In the genomic region with DNA sequence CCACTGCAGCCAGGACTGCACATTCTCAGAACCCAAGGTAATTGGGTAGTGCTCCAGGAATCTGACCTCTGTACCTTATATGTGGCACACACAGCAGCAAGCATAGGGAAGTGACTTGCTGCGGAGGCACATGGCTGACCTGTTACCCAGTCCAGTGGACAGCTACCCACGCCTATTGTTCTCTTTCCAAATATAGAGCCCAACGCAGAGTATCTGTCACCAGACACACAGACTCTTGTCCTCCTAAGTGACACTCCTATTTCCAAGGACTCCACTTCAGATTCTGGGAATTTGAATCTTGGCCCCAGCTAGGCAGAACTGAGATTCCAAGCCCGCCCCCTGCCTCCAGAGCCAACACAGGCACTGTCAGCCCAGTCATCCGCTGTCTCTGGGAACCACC, we compare ENCODE assay signal across 19 mouse cellular contexts. TPM values are rescaled to one million over a fixed set of nuclear protein-coding genes. Genes with fewer than 3 reads are reported as not detected.
DNase-seq lines count a peak whose midpoint lies in the region; ATAC-seq and TF ChIP-seq lines count a peak whose summit lies in the region.
"Had no signal": no experiment of that assay in that cellular context is flagged by ENCODE, and none has a peak within 500 bp of the region (broad histone marks: within the 10 kb centered on the region; RNA-seq: fewer than 3 reads in every experiment).

No protein-coding gene starts in this region.

- whole genome bisulfite sequencing in kidney, adult 2 months: 65% methylated on average over 5 of the region's 5 CpGs
- 37% methylated on average over 5 of the region's 5 CpGs for WGBS in heart, embryonic 11.5 days (ENCODE audit: insufficient replicate concordance)
- 70% methylated on average over 5 of the region's 5 CpGs for WGBS in intestine, embryonic 16.5 days

- H3K36me3 ChIP-seq in kidney, adult 2 months (ENCODE audit: control insufficient read depth, insufficient read depth, low read length): no peaks in the 10 kb centered on the region
- no peaks in the 10 kb centered on the region for H3K36me3 ChIP-seq in heart, embryonic 11.5 days (ENCODE audit: control insufficient read depth, insufficient read depth, low read length)
- H3K36me3 ChIP-seq in intestine, embryonic 16.5 days (ENCODE audit: control insufficient read depth, insufficient read depth, low read length): no peaks in the 10 kb centered on the region
- H3K36me3 ChIP-seq: G1E; hindbrain, embryonic 12.5 days had no signal

- no peak overlapping the region for H3K9ac ChIP-seq in heart, embryonic 11.5 days (ENCODE audit: low read depth, low read length)
- no peak overlapping the region for H3K9ac ChIP-seq in intestine, embryonic 16.5 days (ENCODE audit: low read depth, low read length)
- H3K9ac ChIP-seq: forebrain, postnatal 0 days; hindbrain, embryonic 12.5 days; lung, embryonic 14.5 days had no signal

- H3K4me2 ChIP-seq in heart, embryonic 11.5 days: no peak overlapping the region
- H3K4me2 ChIP-seq in intestine, embryonic 16.5 days (ENCODE audit: low read depth, low read length): no peak overlapping the region
- H3K4me2 ChIP-seq: hindbrain, embryonic 12.5 days; lung, embryonic 14.5 days; midbrain, embryonic 11.5 days had no signal

- no peak overlapping the region for H3K27ac ChIP-seq in kidney, adult 2 months (ENCODE audit: insufficient read depth, low read depth, low read length)
- H3K27ac ChIP-seq in bone marrow macrophage, adult 2 months (ENCODE audit: insufficient read depth, low read depth, low read length): 0 out of 2 replicates have a peak overlapping the region, but pooled peaks have one; percentile 0
- peak overlapping the region; percentile 35; the same call in 1 of the 2 replicates for H3K27ac ChIP-seq in heart, embryonic 11.5 days (ENCODE audit: low read depth, low read length)
- no peak overlapping the region for H3K27ac ChIP-seq in intestine, embryonic 16.5 days (ENCODE audit: low read length)
- H3K27ac ChIP-seq: hindbrain, embryonic 12.5 days had no signal

- H3K27me3 ChIP-seq in kidney, adult 2 months (replicated peaks; ENCODE audit: control insufficient read depth, insufficient read depth, low read length): no peaks in the 10 kb centered on the region
- no peaks in the 10 kb centered on the region for H3K27me3 ChIP-seq in heart, embryonic 11.5 days (ENCODE audit: control insufficient read depth, insufficient read depth, low read length)
- H3K27me3 ChIP-seq in intestine, embryonic 16.5 days (replicated peaks; ENCODE audit: control insufficient read depth, insufficient read depth, low read length): no peaks in the 10 kb centered on the region
- H3K27me3 ChIP-seq: hindbrain, embryonic 12.5 days had no signal

- DNase-seq in kidney, adult 2 months: peak; percentile 72
- DNase-seq in kidney, postnatal 14 days: no peak
- DNase-seq in T-cell, adult 2 months (ENCODE audit: low spot score): no peak
- DNase-seq: cerebellum, adult 2 months; embryo, embryonic 11 days; forebrain, postnatal 0 days; gastrocnemius, postnatal 10 days; left cerebral cortex, postnatal 4 days; lung, embryonic 14.5 days had no signal

- H3K9me3 ChIP-seq in heart, embryonic 11.5 days (replicated peaks; ENCODE audit: control insufficient read depth, low read length): no peaks in the 10 kb centered on the region
- H3K9me3 ChIP-seq in intestine, embryonic 16.5 days (ENCODE audit: control insufficient read depth, low read length): no peaks in the 10 kb centered on the region
- H3K9me3 ChIP-seq: G1E; hindbrain, embryonic 12.5 days had no signal

- H3K4me1 ChIP-seq in kidney, adult 2 months (ENCODE audit: control insufficient read depth, insufficient read depth, low read length): no peaks in the 10 kb centered on the region
- H3K4me1 ChIP-seq in bone marrow macrophage, adult 2 months (ENCODE audit: control insufficient read depth, insufficient read depth, low read length): peaks cover 34% of the 10 kb centered on the region
- H3K4me1 ChIP-seq in heart, embryonic 11.5 days (ENCODE audit: control insufficient read depth, insufficient read depth, low read length): peaks cover 4% of the 10 kb centered on the region; the same call in 1 of the 2 replicates
- H3K4me1 ChIP-seq in intestine, embryonic 16.5 days (ENCODE audit: control insufficient read depth, insufficient read depth, low read length): 0 out of 2 replicates have a peak, but pooled peaks cover 5% of the 10 kb centered on the region
- H3K4me1 ChIP-seq: hindbrain, embryonic 12.5 days had no signal

- no peak for TF ChIP-seq CTCF in kidney, adult 2 months (conservative IDR thresholded peaks at IDR 0.05; ENCODE audit: insufficient read depth, insufficient read length, low read depth, low read length)
- TF ChIP-seq CTCF in bone marrow macrophage, adult 2 months (IDR thresholded peaks at IDR 0.05; ENCODE audit: low read depth, low read length): no peak

- ATAC-seq in heart, embryonic 11.5 days (replicated peaks; ENCODE audit: insufficient number of reproducible peaks, low FRiP score, low TSS enrichment): no peak; the same call in 1 of the 2 replicates
- peak; percentile 60 for ATAC-seq in intestine, embryonic 16.5 days
- no peak for ATAC-seq in cerebellum, adult (ENCODE audit: insufficient number of reproducible peaks, low FRiP score, low TSS enrichment)
- no peak for ATAC-seq in CD4-positive, CD25-positive, alpha-beta regulatory T cell, adult 4 months
- ATAC-seq: forebrain, postnatal 0 days had no signal

- TF ChIP-seq POLR2A in kidney, adult 2 months (IDR thresholded peaks at IDR 0.05; ENCODE audit: low read depth, low read length): no peak
- no peak for TF ChIP-seq POLR2A in bone marrow macrophage, adult 2 months (IDR thresholded peaks at IDR 0.05; ENCODE audit: borderline replicate concordance, low read depth, low read length)

- H3K4me3 ChIP-seq in kidney, adult 2 months (ENCODE audit: insufficient read depth, low read depth, low read length): no peak overlapping the region
- no peak overlapping the region for H3K4me3 ChIP-seq in bone marrow macrophage, adult 2 months (ENCODE audit: insufficient read depth, low read length)
- no peak overlapping the region for H3K4me3 ChIP-seq in heart, embryonic 11.5 days (ENCODE audit: low read depth, low read length)
- H3K4me3 ChIP-seq in intestine, embryonic 16.5 days (ENCODE audit: low read length): no peak overlapping the region
- H3K4me3 ChIP-seq: hindbrain, embryonic 12.5 days had no signal

RNA-seq across cellular contexts. Expression of a gene that starts 30.4 kb away (rescaled TPM):
- 28.4 and 35.0 TPM in 2 replicates for polyA plus RNA-seq in kidney, adult 2 months (2012; rRNA removed)
- polyA plus RNA-seq in bone marrow macrophage, adult 2 months (2012; ENCODE audit: insufficient read depth, insufficient read length, missing spikeins): 7.2 and 8.6 TPM in 2 replicates
- 0.36 and 0.39 TPM in 2 replicates for polyA plus RNA-seq in heart, embryonic 11.5 days (2014; fragmentation: Nextera tagmentation; extraction: Ambion mirVana)
- 3.0 and 3.7 TPM in 2 replicates for polyA plus RNA-seq in intestine, embryonic 16.5 days (2015; fragmentation: Nextera tagmentation; extraction: Ambion mirVana)
- under 1 TPM in 1 of 2 experiments, not detected in 1; 0.37 TPM for polyA plus RNA-seq in CD4-positive, CD25-positive, alpha-beta regulatory T cell, adult 4 months (2017; shearing (Covaris generic))
- polyA plus RNA-seq: C2C12 had no signal

RNA-seq across cellular contexts. Expression of a gene that starts 49.3 kb away (rescaled TPM):
- polyA plus RNA-seq in kidney, adult 2 months (2012; rRNA removed): not detected in 2 replicates
- not detected in 2 replicates for polyA plus RNA-seq in bone marrow macrophage, adult 2 months (2012; ENCODE audit: insufficient read depth, insufficient read length, missing spikeins)
- not detected in 2 replicates for polyA plus RNA-seq in heart, embryonic 11.5 days (2014; fragmentation: Nextera tagmentation; extraction: Ambion mirVana)
- polyA plus RNA-seq in intestine, embryonic 16.5 days (2015; fragmentation: Nextera tagmentation; extraction: Ambion mirVana): not detected in 2 replicates
- not detected for polyA plus RNA-seq in CD4-positive, CD25-positive, alpha-beta regulatory T cell, adult 4 months (2017; shearing (Covaris generic))
- polyA plus RNA-seq: C2C12; cerebellum, adult 2 months; forebrain, postnatal 0 days; G1E; hindbrain, embryonic 12.5 days; kidney, embryonic 14.5 days; lung, embryonic 14.5 days; midbrain, embryonic 11.5 days had no signal

RNA-seq across cellular contexts. Expression of a gene that starts 53.9 kb away (rescaled TPM):
- 3.8 and 4.0 TPM in 2 replicates for polyA plus RNA-seq in kidney, adult 2 months (2012; rRNA removed)
- polyA plus RNA-seq in bone marrow macrophage, adult 2 months (2012; ENCODE audit: insufficient read depth, insufficient read length, missing spikeins): 0.61 and 0.78 TPM in 2 replicates
- 1.4 and 1.5 TPM in 2 replicates for polyA plus RNA-seq in heart, embryonic 11.5 days (2014; fragmentation: Nextera tagmentation; extraction: Ambion mirVana)
- polyA plus RNA-seq in intestine, embryonic 16.5 days (2015; fragmentation: Nextera tagmentation; extraction: Ambion mirVana): 1.0 and 1.1 TPM in 2 replicates
- polyA plus RNA-seq in CD4-positive, CD25-positive, alpha-beta regulatory T cell, adult 4 months (2017; shearing (Covaris generic)): under 1 TPM; 0.25 to 0.35 TPM
- polyA plus RNA-seq: C2C12, G1E had no signal

Comparison
In these comparisons a context has a peak if more than half of its experiments do, and no peak if none do; other contexts are left out.
1. H3K27ac ChIP-seq: peak in bone marrow macrophage, adult 2 months (single experiment) and heart, embryonic 11.5 days (single experiment); none in kidney, adult 2 months (single experiment) and intestine, embryonic 16.5 days (single experiment).